Mouse (Mus musculus) adrenal gland, postnatal 10 days (tissue): Measurements from ENCODE around the gene Krt80. TPM values are rescaled to one million over a fixed set of nuclear protein-coding genes. Genes with fewer than 3 reads are reported as not detected.

Experiments
- DNase-seq: peaks from one replicate; pipeline ENCODE4 v3.0.0; 2021; ENCODE audit warnings: mixed read lengths
- microRNA-seq: library from miRNA; unstranded; fragments of <30 nt; microRNA quantifications from one replicate; pipeline ENCODE4 v1.2.0, GENCODE M21; 2021
- total RNA-seq, 2 experiments: library from RNA; stranded (reverse); gene quantifications; 2 replicates each; pipeline ENCODE4 v1.2.3; 2021

Gene Krt80
- total RNA-seq, 2 experiments from 2014 or later: 0.75 to 0.76 TPM

DNA sequence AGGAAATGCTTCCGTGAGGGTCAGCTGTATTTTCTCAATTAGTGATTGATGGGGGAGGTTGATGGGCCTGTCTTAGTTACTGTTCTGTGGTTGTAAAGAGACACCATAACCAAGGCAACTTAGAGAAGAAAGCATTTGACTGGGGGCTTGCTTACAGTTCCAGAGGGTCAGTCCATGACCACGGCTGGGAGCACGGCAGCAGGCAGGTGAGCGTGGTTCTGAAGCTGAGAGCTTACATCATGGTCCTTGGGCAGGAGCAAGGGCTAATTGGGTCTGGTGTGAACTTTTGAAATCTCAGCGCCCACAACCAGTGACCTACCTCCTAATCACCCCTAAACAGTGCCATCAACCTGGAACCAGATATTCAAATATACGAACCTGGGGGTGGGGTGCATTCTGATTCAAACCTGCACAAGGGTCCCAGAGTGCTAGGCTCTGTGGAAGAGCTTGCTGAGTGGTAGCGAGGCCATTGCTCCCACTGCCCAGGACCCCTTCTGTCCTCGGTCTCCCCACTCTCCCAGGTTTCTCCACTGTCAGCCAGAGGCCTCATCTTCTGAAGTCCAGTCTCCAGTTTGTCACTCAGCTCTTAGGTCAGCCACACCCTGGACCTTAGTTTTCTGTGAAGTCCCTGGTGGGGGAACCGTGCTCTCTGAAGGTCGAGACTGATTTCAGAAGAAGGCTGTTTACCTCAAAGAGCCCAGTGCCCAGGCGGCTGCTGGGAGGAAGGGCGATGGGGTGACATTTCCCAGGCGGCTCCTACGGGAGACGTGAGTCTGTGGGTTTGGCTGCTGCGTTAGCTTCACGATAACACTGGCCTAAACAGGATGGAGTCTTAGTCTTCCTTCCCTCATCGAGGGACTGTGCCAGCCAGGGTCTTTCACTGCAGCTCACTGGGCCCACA lies 52.8 kb downstream of the Krt80 start:
- no peak for DNase-seq

DNA sequence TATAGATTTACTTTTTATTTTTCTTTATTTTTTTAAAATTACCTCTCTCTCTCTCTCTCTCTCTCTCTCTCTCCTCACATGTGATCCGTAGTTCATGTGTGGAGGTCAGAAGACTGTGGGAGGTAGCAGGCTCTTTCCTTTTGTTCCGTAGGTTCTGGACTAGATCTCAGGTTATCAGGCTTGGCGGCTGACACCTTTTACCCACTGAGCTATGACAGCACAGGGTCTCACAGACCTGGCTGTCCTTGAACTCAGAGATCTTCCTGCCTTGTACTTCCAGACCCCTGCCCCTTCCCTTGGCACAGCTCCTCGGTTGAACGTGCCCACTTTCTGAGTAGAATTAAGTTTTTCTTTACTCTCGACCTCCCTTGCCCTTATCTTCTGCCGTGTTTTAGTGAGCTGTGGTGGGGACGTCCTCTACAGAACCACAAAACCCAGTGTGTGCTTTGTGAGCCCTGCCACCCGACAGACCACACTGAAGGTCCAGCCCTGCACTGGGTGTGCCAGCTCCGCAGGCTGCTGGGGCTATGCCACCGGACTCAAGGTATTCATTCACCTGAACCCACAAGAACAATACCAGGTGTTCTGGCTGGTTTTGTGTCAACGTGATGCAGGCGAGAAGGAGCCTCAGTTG lies 53.6 kb downstream of the Krt80 start:
- DNase-seq: no peak

DNA sequence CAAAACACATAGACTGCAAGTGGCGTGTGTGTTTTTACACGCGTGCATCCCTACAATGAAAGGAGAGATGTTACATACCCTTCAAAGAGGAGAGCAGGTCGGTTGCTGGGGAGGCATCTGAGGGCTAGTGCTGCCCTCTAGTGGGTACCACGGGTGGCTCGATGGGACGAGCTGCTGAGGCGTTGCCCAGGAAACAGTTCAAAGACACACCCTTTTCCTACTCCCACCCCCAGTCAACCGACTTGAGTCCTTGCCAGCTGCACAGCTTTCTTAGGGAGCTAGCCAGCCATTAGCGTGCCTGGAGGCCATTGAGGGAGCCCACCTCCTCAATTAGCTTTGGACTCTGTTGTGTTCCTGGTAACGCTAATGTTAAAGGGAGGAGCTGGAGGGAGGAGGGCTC lies 54.1 kb downstream of the Krt80 start:
- DNase-seq: peak; percentile 93

DNA sequence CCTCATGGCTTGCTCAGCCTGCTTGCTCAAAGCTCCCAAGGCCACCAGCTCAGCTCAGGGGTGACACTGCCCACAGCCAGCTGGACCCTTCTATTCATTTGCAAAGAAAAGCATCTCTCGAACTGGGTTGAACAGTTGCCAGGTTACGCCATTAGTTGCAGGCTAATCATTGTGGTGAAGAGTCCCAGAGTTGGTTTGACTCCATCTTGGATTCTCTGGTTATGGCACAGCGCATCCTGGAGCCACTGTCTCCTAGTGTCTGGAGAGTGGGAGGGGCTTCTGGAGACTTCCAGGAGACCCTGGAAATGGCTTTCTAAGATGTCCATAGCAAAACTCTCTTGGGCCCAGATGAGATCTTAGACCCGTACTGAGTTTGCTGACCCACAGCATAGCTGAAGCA lies 54.6 kb downstream of the Krt80 start:
- no peak for DNase-seq

DNA sequence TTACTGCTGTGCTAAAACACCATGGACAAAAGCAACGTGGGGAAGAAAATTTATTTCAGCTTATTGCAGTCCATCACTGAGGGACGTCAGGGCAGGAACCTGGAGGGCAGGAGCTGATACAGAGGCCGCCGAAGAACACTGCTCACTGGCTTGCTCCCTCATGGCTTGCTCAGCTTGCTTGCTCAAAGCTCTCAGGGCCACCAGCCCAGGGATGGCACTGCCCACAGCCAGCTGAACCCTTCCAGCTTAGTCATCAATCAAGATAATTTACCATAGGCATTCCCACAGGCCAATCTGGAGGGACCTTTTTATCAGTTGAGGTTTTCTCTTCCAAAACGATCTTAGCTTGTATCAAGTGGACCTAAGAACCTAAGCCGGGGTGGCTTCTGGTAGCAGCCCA lies 58.0 kb downstream of the Krt80 start:
- DNase-seq: no peak

DNA sequence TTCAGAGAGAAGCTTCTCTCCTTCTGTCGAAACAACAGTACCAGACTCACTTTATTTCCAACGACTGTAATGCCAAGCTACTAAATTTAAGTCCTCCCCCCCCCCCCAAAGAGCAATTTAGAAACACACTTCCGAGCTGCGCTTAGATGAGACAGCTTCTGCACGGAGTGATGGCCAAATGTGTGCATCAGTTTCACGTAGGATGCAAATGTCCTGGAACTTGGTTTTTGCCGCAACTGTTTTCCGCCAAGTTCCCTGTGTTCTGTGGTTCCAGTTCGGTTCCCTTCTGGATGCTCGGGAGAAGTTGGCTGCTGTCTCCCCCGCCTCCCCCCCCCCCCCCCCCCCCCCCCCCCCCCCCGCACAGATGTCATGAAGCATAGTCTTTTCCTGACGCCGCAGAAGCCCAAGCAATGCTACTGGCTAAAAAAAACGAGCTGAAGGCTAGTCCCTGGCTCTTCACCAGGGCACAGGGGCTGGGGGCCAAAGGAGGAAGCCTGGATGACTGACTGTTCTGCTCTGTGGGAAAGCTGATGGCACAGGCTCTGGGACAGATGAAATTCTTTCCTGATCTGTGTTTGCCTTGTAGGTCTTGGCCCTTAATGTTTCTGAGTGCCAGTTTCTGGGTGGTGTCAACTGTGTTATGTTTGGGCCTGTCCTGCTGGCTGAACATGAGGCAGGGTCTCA lies 58.7 kb downstream of the Krt80 start:
- DNase-seq: no peak

DNA sequence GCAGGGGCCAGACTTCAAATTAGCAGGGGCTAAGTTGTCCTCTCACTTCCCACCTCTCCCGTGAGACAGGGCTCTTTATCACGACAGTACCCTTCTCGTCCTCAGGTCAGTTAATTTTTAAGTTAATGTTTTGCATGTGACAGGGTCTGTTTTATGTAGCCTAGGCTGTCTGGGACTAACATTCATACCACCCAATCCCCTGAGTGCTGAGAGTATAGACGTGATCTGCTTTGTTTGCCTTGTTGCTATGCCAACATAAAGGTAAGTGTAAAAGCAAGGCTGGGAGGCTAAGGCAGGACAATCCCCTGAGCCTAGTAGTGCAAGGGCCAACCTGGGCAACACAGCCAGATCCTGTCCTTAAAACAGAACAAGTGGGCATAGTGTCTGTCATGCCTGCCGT lies 60.5 kb downstream of the Krt80 start:
- no peak for DNase-seq

DNA sequence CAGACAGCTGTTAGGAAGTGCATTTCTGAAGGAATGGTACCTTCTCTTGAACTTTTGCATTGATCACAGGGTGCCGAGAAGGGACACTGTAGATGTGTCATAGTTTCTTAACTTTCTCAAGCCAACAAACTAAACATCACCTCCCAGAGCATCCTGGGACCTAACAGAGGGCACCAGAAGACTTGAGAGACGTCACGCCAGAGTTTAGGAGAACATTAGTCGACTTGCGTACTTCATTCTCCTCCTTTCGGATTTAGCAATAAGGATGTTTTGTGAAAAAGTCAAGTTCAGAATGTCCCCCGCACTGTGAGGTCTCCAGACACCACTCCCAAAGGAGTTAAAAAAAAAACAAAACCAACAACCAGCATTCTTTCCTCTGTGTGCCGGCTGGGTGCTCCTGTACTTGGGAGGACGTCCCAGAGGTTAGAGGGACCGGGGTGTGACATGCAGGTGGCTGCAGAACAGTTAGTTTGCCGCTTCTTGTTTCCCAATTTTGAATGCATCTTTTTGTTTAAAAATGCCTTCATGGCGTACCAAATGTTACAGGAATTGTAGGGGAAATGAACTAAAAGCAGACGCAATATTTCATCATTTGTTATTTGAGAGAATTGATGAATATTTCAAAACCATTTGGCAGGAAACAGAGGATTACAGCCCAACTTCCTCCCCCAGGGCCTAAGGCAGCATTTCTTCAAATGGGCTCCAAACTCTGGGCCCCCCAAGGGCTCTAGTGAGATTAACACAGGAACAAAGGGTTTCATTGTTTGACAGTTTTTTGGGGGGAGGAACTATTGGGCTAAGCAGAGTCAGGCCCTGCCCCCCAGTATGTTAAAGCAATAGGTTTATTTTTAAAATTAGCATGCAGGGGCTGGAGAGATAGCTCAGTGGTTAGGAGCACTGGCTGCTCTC lies 61.3 kb downstream of the Krt80 start:
- DNase-seq: no peak

DNA sequence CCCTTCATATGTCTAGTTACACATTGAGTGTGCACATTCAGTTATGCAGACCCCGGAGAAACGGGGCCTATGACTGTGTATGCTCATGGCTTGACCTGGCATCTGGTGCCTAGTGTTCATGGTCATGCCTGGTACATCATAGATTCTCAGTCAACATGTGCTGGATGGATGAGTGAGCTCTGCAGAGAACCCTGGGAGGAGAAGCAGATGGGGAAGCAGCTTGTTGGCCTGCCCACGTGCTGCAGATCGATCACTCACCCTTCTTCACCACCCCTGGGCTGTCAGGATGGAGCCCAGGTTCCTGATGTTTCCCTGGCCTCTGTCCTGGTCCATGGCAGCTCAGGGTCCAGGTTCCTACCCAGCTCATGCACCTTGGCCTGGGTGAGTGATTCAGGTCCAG lies 63.5 kb downstream of the Krt80 start:
- DNase-seq: no peak

DNA sequence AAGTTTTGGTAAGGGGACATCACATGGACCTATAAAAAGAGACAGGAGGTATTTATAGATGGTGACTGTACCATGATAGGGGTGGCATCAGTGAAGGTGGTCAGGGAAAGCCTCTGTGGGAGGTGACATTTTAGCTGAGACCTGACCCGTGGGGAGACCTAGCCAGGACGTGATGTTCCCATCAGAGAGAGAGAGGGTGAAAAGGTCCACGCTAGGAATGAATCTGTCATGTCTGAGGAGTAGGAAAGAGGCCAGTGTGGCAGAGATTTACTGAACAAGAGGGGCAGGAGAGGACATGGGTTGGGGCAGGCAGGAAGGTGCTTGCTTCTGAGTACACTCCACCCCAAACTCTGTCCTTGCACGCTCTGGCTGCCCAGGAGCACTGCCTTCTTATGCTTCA lies 66.1 kb downstream of the Krt80 start:
- DNase-seq: no peak

DNA sequence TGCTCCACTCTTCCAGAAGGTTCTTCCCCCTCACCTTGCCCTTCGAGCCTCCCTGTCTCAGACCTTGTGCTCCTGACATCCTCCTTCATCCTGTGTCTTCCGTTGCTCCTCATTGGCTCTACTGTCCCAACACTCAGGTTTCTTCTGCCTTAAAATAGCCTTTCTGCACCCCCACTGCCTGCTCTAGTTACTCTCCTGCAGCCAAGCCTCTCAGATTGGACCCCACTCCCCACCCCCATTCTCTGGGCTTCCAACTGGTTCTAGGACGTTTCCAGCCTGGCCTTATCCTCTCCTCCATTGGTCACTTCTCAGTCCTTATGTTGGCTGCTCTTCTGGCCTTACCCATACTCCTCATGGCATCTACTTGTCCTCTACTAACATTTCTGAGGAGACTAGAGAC lies 67.8 kb downstream of the Krt80 start:
- no peak for DNase-seq

DNA sequence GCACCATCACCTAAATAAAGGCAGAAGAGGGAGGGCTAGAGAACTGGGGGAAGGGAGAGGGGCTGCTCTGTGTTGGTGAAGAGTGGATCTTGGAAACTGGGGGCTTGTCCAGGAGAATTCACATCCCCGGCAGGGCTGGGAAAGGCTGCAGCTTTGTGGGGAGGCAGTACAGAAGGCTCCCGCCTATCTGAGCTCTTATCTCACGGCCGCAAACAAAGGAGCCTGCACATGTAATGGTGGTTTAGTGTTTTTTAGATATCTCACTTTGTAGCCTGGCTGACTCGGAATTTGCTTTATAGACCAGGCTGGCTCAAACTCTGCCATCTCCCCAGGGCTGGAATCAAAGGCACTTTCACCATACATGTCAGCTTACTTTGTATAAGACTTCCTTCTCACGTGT lies 69.8 kb downstream of the Krt80 start:
- DNase-seq: no peak

DNA sequence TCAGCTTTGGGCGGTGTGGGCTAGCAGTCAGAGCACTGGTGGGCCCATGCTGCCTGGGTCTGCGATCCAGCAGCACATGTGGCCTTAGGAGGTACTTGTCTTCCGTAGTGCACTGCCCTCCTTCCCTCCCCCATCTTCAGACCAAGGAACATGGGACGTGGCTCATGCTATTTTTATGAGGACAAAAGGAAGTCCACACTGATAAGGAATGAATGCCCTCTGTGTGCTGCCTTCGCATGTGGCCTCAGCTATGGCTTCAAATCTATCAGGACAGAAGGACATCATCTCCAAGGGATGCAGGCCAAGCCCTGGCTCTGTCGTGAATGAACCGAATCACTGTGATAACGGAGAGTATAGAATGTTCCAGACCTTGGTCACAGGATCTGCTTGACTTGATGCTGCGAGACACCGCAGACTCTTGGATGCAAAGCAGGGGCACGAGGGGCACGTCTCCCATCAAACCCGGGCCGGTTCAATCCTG lies 70.4 kb downstream of the Krt80 start:
- no peak for DNase-seq

DNA sequence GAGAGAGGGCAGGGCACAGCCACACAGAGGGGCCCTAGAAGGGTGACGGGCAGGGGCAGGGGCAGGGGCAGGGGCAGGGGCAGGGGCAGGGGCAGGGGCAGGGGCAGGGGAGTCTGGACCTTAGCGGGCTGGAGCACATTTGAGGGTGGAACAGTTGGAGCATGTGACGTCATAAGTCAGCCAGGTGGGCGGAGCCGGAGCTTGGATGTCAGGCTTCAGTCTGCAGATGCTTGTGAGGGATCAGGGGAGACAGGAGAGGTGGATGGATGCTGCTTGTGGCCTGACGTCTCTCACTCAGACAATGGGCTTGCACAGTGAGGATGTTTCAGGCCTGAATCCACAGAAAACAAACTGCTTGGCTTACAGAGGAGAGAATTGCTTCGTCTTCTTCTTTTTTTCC lies 71.4 kb downstream of the Krt80 start:
- DNase-seq: no peak

DNA sequence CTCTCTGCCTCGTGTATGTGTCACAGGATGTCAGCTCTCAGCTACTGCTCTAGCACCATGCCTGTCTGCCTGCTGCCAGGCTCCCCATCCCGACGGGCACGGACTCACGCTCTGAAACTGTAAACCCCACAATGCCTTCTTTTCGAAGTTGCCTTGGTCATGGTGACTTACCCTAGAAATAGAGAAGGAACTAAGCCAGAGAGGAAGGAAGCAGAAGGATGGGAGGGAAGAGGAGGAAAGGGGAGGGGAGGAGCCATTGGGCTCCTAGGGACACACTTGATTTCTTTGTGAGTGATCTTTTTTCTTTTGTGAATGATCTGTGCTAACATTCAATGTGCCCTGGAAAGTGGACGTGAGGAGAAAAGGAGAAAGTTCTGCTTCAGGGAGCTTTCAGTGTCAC lies 72.0 kb downstream of the Krt80 start:
- DNase-seq: no peak

Small RNAs within 50 kb of the gene (microRNA-seq; reads per million reads assigned to microRNA genes)
- 8.3 reads per million, percentile 12 among the genes with 10 or more reads in this experiment for gene Mir1941

Other genes starting within 250 kb of the Krt80 start
- 10 to 100 TPM; 19.5 to 19.8 TPM for gene Acvrl1, start 241.6 kb downstream of the Krt80 start, total RNA-seq
- gene Acvr1b, start 196.1 kb downstream of the Krt80 start, total RNA-seq: 10 to 100 TPM; 10.8 to 13.4 TPM
- gene Grasp, start 146.0 kb downstream of the Krt80 start, total RNA-seq: 10 to 100 TPM; 16.4 to 24.0 TPM
- 100 to 1,000 TPM in 1 of 2 experiments, 10 to 100 TPM in 1; 95.8 to 589 TPM for gene Nr4a1, start 115.9 kb downstream of the Krt80 start, total RNA-seq
- 100 to 1,000 TPM in 1 of 2 experiments, 10 to 100 TPM in 1; 36.6 to 103 TPM for gene Atg101, start 85.9 kb downstream of the Krt80 start, total RNA-seq
- gene 6030408B16Rik, start 77.0 kb downstream of the Krt80 start, total RNA-seq: 1 to 10 TPM; 1.0 to 2.4 TPM
- 1 to 10 TPM; 3.5 to 4.2 TPM for gene Krt7, start 40.9 kb upstream of the Krt80 start, total RNA-seq
- gene Krt87, start 68.6 kb upstream of the Krt80 start, total RNA-seq: not detected
- not detected for gene Krt88, start 77.6 kb upstream of the Krt80 start, total RNA-seq
- not detected for gene Krt81, start 93.6 kb upstream of the Krt80 start, total RNA-seq
- not detected for gene Krt86, start 103.3 kb upstream of the Krt80 start, total RNA-seq
- gene Krt83, start 121.3 kb upstream of the Krt80 start, total RNA-seq: not detected
- not detected for gene Gm49425, start 147.1 kb upstream of the Krt80 start, total RNA-seq
- gene Krt84, start 162.7 kb upstream of the Krt80 start, total RNA-seq: not detected
- gene Krt82, start 180.5 kb upstream of the Krt80 start, total RNA-seq: not detected
- under 1 TPM in 1 of 2 experiments, not detected in 1; 0.18 TPM for gene Krt90, start 192.8 kb upstream of the Krt80 start, total RNA-seq
- gene Krt75, start 203.7 kb upstream of the Krt80 start, total RNA-seq: not detected